Mouse (Mus musculus) heart, postnatal 0 days (tissue): ENCODE results near the gene Car10. TPM values are rescaled to one million over a fixed set of nuclear protein-coding genes. Genes with fewer than 3 reads are reported as not detected.

Experiments
- ATAC-seq: fragments of 200-750 bp; cut with Nextera tagmentation; 2 replicates; pipeline ENCODE4 v1.8.0; 2017; ENCODE audit warnings: low read depth, moderate number of reproducible peaks, moderate library complexity; ENCODE audit not compliant: insufficient read depth
- DNase-seq: peaks from one replicate; pipeline ENCODE4 v3.0.0-alpha.2; 2016; ENCODE audit warnings: low spot score
- H3K27ac ChIP-seq: fragments of 300-500 bp; sonication (generic); 2 replicates; pipeline ENCODE4 v1.5.1; 2014; ENCODE audit warnings: low read depth, mild to moderate bottlenecking
- H3K27me3 ChIP-seq: fragments of 300-500 bp; sonication (generic); 2 replicates; pipeline ENCODE4 v1.6.1; 2014; ENCODE audit warnings: low read length, mixed read lengths; ENCODE audit not compliant: control insufficient read depth, insufficient read depth
- H3K36me3 ChIP-seq: fragments of 300-500 bp; sonication (generic); replicated peaks from 2 replicates; pipeline ENCODE4 v1.6.1; 2014; ENCODE audit warnings: low read length, mixed read lengths; ENCODE audit not compliant: control insufficient read depth, insufficient read depth
- H3K4me1 ChIP-seq: fragments of 300-500 bp; sonication (generic); 2 replicates; pipeline ENCODE4 v1.6.1; 2014; ENCODE audit warnings: antibody characterized with exemption; ENCODE audit not compliant: control insufficient read depth, insufficient read depth
- H3K4me2 ChIP-seq: fragments of 300-500 bp; sonication (generic); 2 replicates; pipeline ENCODE4 v1.6.1; 2014; ENCODE audit warnings: low read depth, mild to moderate bottlenecking, low read length, moderate library complexity
- H3K4me3 ChIP-seq: fragments of 300-500 bp; sonication (generic); 2 replicates; pipeline ENCODE4 v1.5.1; 2014; ENCODE audit warnings: low read depth, low read length
- H3K9ac ChIP-seq: fragments of 300-500 bp; sonication (generic); replicated peaks from 2 replicates; pipeline ENCODE4 v1.6.1; 2014; ENCODE audit warnings: low read depth, low read length, mixed read lengths
- H3K9me3 ChIP-seq: fragments of 300-500 bp; sonication (generic); replicated peaks from 2 replicates; pipeline ENCODE4 v1.6.1; 2016; ENCODE audit warnings: low read length; ENCODE audit not compliant: control insufficient read depth
- CTCF ChIP-seq: IDR thresholded peaks from 2 replicates; pipeline ENCODE4 v1.5.1; 2016; ENCODE audit warnings: antibody characterized with exemption, control low read depth, low read depth
- EP300 ChIP-seq: IDR thresholded peaks from 2 replicates; pipeline ENCODE4 v1.6.1; 2016; ENCODE audit warnings: antibody characterized with exemption, low read depth
- WGBS: fragments of 180-500 bp; shearing (Covaris S2); extraction: QIAGEN DNeasy Blood & Tissue Kit; methylation state at CpG from one replicate; pipeline ENCODE4 v1.1.7; 2014; 5-methylcytosine and 5-hydroxymethylcytosine counted together
- polyA plus RNA-seq: library from polyadenylated mRNA; unstranded; fragments of >200 nt; fragmentation: Nextera tagmentation; extraction: Ambion mirVana; gene quantifications from 2 replicates; pipeline ENCODE4 v1.2.1, GENCODE M21; 2015
- total RNA-seq: library from RNA; depleted of rRNA; stranded (reverse); fragments of >200 nt; gene quantifications from 2 replicates; pipeline ENCODE4 v1.2.3, GENCODE M21; 2014; ENCODE audit warnings: low replicate concordance

Gene Car10
- total and polyA plus RNA-seq, 2 experiments from 2014 or later, result not detected

DNA sequence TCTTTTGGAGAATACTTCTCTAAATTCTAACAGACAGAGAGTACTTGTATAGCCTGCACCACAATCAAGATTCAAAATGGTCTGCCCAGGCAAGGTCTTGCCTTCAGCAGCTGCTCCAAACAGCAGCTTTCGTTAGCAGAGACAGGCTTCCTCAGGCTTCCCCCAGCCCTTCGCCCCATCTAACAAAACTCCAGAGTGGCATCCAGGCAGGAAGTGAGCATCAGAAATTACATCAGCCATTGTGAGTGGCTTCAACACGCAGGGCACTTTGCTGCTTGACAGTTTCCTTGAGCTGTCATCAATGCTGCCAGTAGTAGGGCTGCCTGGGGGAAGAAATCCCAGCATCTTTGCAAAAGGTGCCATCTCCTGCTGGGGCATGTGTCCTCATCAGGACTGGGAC lies 405.0 kb downstream of the Car10 start:
- H3K4me2 ChIP-seq, result no peak overlapping the region
- DNase-seq (no peak), ATAC-seq (no peak)
- WGBS, result 31% methylated on average over 3 of the region's 3 CpGs
- TF ChIP-seq CTCF, result no peak
- no peak for TF ChIP-seq EP300
- no peak overlapping the region for H3K27ac ChIP-seq
- no peaks in the 10 kb centered on the region for H3K9me3 ChIP-seq
- no peaks in the 10 kb centered on the region for H3K36me3 ChIP-seq
- no peaks in the 10 kb centered on the region for H3K4me1 ChIP-seq
- H3K27me3 ChIP-seq, result no peaks in the 10 kb centered on the region
- no peak overlapping the region for H3K9ac ChIP-seq
- H3K4me3 ChIP-seq, result no peak overlapping the region

DNA sequence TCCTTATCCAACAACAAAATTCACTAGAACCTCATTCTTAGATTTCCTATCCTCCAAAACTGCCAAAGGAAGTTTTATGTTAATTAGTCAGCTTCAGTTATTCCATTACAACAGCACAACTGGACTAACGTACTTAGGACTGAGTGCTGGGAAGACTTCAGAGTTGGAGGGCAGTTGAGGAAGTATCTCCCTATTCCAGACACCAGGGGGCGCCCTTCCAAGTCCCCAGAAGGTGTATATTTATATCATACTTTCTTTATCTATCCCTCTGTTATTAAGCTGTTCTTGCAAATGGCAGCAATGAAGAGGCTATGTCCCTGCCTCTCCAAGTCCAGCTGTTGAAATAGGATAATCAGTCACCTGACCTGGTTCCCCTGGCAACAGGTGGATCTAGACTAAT lies 405.6 kb downstream of the Car10 start:
- no peaks in the 10 kb centered on the region for H3K4me1 ChIP-seq
- no peaks in the 10 kb centered on the region for H3K9me3 ChIP-seq
- WGBS, result 21% methylated on average over 2 of the region's 2 CpGs
- no peak overlapping the region for H3K4me2 ChIP-seq
- H3K9ac ChIP-seq, result no peak overlapping the region
- no peak for ATAC-seq
- no peaks in the 10 kb centered on the region for H3K36me3 ChIP-seq
- no peak overlapping the region for H3K27ac ChIP-seq
- DNase-seq, result no peak
- H3K27me3 ChIP-seq, result no peaks in the 10 kb centered on the region
- TF ChIP-seq EP300, result no peak
- no peak; the same call in 1 of the 2 replicates for TF ChIP-seq CTCF
- no peak overlapping the region for H3K4me3 ChIP-seq

DNA sequence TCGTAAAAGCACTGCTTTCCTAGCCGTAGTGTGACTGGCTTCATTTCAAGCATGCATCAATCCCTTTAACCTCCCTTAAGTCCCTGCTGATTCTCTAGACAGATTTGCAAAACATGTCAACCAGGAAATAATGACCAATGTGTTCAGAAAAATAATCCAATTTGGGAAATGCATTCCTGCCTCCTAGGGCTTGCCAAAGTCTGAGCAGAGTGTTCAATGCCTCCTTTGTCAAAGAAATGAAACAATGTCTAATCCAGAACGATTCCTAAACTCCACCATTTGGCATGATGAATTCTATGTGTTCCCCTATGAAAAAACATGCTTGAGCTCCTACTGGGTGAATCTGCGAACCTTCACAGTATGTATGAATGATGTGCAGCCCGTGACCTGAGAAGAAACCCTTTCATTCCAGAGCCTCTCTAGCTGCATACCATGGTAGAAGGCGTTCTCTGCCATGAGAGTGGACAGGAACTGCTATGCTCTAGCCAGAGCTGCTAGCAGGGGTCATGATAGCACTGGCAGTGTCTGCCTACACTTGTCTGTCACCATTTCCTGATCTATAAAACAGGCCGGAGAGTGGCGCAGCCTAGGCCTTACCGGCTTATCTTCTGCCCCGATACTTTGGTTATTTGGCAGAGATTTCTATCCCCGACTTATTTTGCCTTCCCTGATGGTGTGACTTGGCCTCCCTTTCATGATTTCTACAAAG lies 411.9 kb downstream of the Car10 start:
- no peak overlapping the region for H3K4me3 ChIP-seq
- H3K27ac ChIP-seq, result no peak overlapping the region
- H3K27me3 ChIP-seq, result no peaks in the 10 kb centered on the region
- H3K9me3 ChIP-seq, result no peaks in the 10 kb centered on the region
- H3K36me3 ChIP-seq, result no peaks in the 10 kb centered on the region
- H3K9ac ChIP-seq, result no peak overlapping the region
- no peaks in the 10 kb centered on the region for H3K4me1 ChIP-seq
- H3K4me2 ChIP-seq, result no peak overlapping the region
- no peak for DNase-seq
- no peak for TF ChIP-seq CTCF
- no peak for TF ChIP-seq EP300
- WGBS, result 56% methylated on average over 11 of the region's 11 CpGs
- ATAC-seq, result no peak

DNA sequence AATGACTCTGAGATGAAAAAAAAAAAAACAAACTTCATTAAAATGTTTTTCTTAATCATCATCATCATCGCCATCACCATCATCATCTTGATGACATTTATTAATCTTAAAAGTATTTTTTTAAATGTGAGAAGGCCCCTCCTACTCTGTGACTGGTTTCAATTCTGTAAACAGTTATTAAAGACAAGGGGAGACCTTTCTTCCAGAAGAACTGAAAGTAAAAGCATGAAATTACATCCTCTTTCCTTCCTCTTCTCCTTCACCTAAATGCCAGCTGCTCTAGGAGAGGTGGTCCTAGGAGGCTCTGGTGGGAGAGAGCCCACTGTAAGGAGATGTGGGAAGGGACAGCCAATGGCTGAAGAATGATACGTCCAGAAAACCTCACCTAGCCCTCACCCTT lies 415.0 kb downstream of the Car10 start:
- no peak overlapping the region for H3K4me2 ChIP-seq
- no peak overlapping the region for H3K9ac ChIP-seq
- H3K27ac ChIP-seq, result no peak overlapping the region
- H3K27me3 ChIP-seq, result no peaks in the 10 kb centered on the region
- TF ChIP-seq EP300 (no peak), CTCF (no peak)
- WGBS, result 73% methylated on average over 2 of the region's 2 CpGs
- H3K4me3 ChIP-seq, result no peak overlapping the region
- no peaks in the 10 kb centered on the region for H3K4me1 ChIP-seq
- H3K9me3 ChIP-seq, result no peaks in the 10 kb centered on the region
- no peaks in the 10 kb centered on the region for H3K36me3 ChIP-seq
- ATAC-seq (no peak), DNase-seq (no peak)

DNA sequence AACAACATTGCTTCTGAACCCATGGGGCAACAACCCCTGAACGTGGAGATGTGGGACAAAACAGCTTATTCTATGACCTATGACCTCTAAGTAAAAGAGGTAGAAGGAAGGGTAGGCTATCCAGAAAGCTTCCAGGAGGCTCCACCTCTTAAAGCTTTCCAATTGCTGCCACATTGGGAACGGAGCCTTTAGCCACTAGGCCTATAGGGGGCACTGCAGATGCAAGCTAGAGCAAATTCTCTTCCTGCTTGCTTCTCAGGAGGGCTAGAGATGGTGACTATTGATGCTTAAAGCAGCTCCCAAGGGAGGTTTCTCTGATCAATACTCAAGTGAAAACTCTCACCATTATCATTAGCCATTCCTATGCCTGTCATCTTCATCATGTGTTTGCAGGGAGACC lies 416.6 kb downstream of the Car10 start:
- H3K9me3 ChIP-seq, result no peaks in the 10 kb centered on the region
- WGBS, result 24% methylated on average over 2 of the region's 2 CpGs
- no peak overlapping the region for H3K4me2 ChIP-seq
- DNase-seq (no peak), ATAC-seq (no peak)
- no peaks in the 10 kb centered on the region for H3K36me3 ChIP-seq
- H3K4me3 ChIP-seq, result no peak overlapping the region
- H3K9ac ChIP-seq, result no peak overlapping the region
- no peaks in the 10 kb centered on the region for H3K27me3 ChIP-seq
- no peaks in the 10 kb centered on the region for H3K4me1 ChIP-seq
- no peak overlapping the region for H3K27ac ChIP-seq
- TF ChIP-seq CTCF (no peak), EP300 (no peak)

DNA sequence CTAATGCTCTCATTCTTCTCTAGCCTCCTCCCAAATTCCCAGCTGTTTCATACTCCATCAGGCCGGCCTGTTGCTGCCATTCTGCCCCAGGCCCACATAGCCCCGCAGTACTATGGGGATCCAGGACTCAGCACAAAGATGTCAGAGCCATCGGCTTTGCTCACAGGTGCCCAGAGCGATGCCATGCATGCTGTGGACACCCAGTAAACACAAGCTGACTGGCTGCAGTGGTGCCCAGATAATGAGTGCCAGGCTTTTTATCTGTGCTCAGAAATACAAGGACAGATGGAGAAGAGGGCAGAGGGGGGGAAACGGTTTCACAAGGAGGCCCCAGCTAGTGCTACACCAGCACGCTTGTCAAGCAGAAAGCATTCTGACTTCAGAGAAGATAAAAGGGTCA lies 417.7 kb downstream of the Car10 start:
- H3K4me1 ChIP-seq, result no peaks in the 10 kb centered on the region
- 74% methylated on average over 6 of the region's 6 CpGs for WGBS
- ATAC-seq, result no peak

More for the DNA sequence above, 417.7 kb downstream of the Car10 start:
- DNase-seq, result no peak
- Histone ChIP-seq H3K4me3 (no peak overlapping the region), H3K36me3 (no peaks in the 10 kb centered on the region), H3K27me3 (no peaks in the 10 kb centered on the region), H3K4me2 (no peak overlapping the region), H3K9me3 (no peaks in the 10 kb centered on the region), H3K9ac (no peak overlapping the region), H3K27ac (no peak overlapping the region)
- TF ChIP-seq EP300 (no peak), CTCF (no peak)
